ENCODE assay signal across 38 mouse cellular contexts in the genomic region with DNA sequence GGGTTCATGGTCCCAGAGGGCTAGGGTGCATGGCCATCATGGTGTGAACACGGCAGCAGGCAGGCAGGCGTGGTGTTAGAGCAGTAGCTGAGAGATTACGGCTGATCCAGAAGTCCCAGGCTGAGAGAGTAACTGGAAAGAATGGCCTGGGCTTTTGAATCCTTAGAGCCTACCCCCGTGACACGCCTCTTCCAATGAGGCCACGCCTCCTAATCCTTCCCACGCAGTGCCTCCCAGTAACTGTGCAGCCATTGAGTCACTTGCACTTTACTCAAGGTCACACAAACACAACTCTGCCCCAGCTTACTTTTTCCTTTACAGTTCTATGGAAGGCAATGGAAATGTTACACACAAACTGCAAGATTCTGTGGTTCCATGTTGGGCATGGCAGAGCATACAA. TPM values are rescaled to one million over a fixed set of nuclear protein-coding genes. Genes with fewer than 3 reads are reported as not detected.
"Had no signal": no experiment of that assay in that cellular context is flagged by ENCODE, and none has a peak within 500 bp of the region (broad histone marks: within the 10 kb centered on the region; RNA-seq: fewer than 3 reads in every experiment).

No protein-coding gene starts in this region.

- H3K4me2 ChIP-seq: limb, embryonic 12.5 days; limb, embryonic 13.5 days; limb, embryonic 15.5 days; liver, embryonic 11.5 days; liver, embryonic 12.5 days; liver, embryonic 13.5 days; liver, embryonic 15.5 days; lung, embryonic 14.5 days; lung, embryonic 15.5 days; midbrain, embryonic 11.5 days; midbrain, embryonic 12.5 days; midbrain, embryonic 13.5 days; midbrain, embryonic 15.5 days had no signal

- H3K4me3 ChIP-seq: limb, embryonic 10.5 days; limb, embryonic 12.5 days; limb, embryonic 13.5 days; limb, embryonic 15.5 days; liver, embryonic 12.5 days; liver, embryonic 13.5 days; liver, embryonic 15.5 days; lung, embryonic 15.5 days; megakaryocyte, embryonic 14.5 days; midbrain, embryonic 10.5 days; midbrain, embryonic 12.5 days; midbrain, embryonic 13.5 days; midbrain, embryonic 15.5 days; myocyte had no signal

- H3K9me3 ChIP-seq: limb, embryonic 10.5 days; limb, embryonic 13.5 days; limb, embryonic 15.5 days; liver, embryonic 13.5 days; liver, embryonic 15.5 days; lung, embryonic 15.5 days; midbrain, embryonic 10.5 days; midbrain, embryonic 12.5 days; midbrain, embryonic 13.5 days; midbrain, embryonic 15.5 days had no signal

- ATAC-seq: liver, embryonic 12.5 days; liver, postnatal 0 days; lung, postnatal 0 days; midbrain, embryonic 13.5 days; midbrain, embryonic 15.5 days; midbrain, embryonic 16.5 days had no signal

- H3K4me1 ChIP-seq: limb, embryonic 10.5 days; limb, embryonic 12.5 days; limb, embryonic 13.5 days; limb, embryonic 15.5 days; liver, embryonic 12.5 days; liver, embryonic 13.5 days; liver, embryonic 15.5 days; lung, embryonic 15.5 days; midbrain, embryonic 10.5 days; midbrain, embryonic 12.5 days; midbrain, embryonic 13.5 days; midbrain, embryonic 15.5 days had no signal

- DNase-seq: left cerebral cortex, postnatal 4 days; liver; liver, embryonic 13.5 days; liver, postnatal 0 days; lung, adult 18-20 months; lung, adult 2 months; lung, embryonic 14.5 days; lung, postnatal 10 days; lung, postnatal 14 days; lung, postnatal 36 days; lung, postnatal 4 days; midbrain, embryonic 14.5 days had no signal

- H3K27me3 ChIP-seq: limb, embryonic 12.5 days; limb, embryonic 13.5 days; limb, embryonic 15.5 days; liver, embryonic 13.5 days; liver, embryonic 15.5 days; lung, embryonic 15.5 days; megakaryocyte, embryonic 14.5 days; midbrain, embryonic 12.5 days; midbrain, embryonic 13.5 days; midbrain, embryonic 15.5 days had no signal

- H3K27ac ChIP-seq: limb, embryonic 10.5 days; limb, embryonic 12.5 days; limb, embryonic 13.5 days; limb, embryonic 15.5 days; liver, embryonic 12.5 days; liver, embryonic 13.5 days; liver, embryonic 14.5 days; liver, embryonic 15.5 days; lung, embryonic 15.5 days; macrophage; midbrain, embryonic 10.5 days; midbrain, embryonic 12.5 days; midbrain, embryonic 13.5 days; midbrain, embryonic 15.5 days had no signal

- H3K36me3 ChIP-seq: limb, embryonic 10.5 days; limb, embryonic 12.5 days; limb, embryonic 13.5 days; limb, embryonic 15.5 days; liver, embryonic 12.5 days; liver, embryonic 13.5 days; liver, embryonic 15.5 days; lung, embryonic 15.5 days; midbrain, embryonic 10.5 days; midbrain, embryonic 12.5 days; midbrain, embryonic 13.5 days; midbrain, embryonic 15.5 days had no signal

- H3K9ac ChIP-seq: limb, embryonic 12.5 days; limb, embryonic 13.5 days; limb, embryonic 15.5 days; liver, embryonic 12.5 days; liver, embryonic 13.5 days; liver, embryonic 14.5 days; liver, embryonic 15.5 days; liver, postnatal 0 days; lung, embryonic 14.5 days; lung, embryonic 15.5 days; midbrain, embryonic 12.5 days; midbrain, embryonic 13.5 days; midbrain, embryonic 15.5 days had no signal

RNA-seq across cellular contexts. Expression of a gene that starts 19.7 kb away (rescaled TPM):
- polyA plus RNA-seq: limb, embryonic 10.5 days; limb, embryonic 11.5 days; limb, embryonic 12.5 days; limb, embryonic 13.5 days; limb, embryonic 14.5 days; limb, embryonic 15.5 days; liver, adult 2 months; liver, embryonic 11.5 days; liver, embryonic 12.5 days; liver, embryonic 13.5 days; liver, embryonic 14.5 days; liver, embryonic 15.5 days; liver, embryonic 16.5 days; lung, adult 2 months; lung, embryonic 14.5 days; lung, embryonic 15.5 days; lung, embryonic 16.5 days; lung, postnatal 0 days; macrophage; midbrain, embryonic 10.5 days; midbrain, embryonic 11.5 days; midbrain, embryonic 12.5 days; midbrain, embryonic 13.5 days; midbrain, embryonic 14.5 days; midbrain, embryonic 15.5 days; midbrain, embryonic 16.5 days; midbrain, postnatal 0 days; neural tube, embryonic 11.5 days had no signal
